Mouse (Mus musculus) ovary, postnatal 14 days (tissue): ENCODE data around the gene Fubp1.

Experiments used
- DNase-seq: peaks from one replicate; pipeline ENCODE4 v3.0.0; 2022; ENCODE audit warnings: low spot score

Gene Fubp1

GRCm38 (mm10) chr3:152277912-152278311 is 67.7 kb downstream of the Fubp1 start:
- DNase-seq: no peak

GRCm38 (mm10) chr3:152278431-152278830 is 68.2 kb downstream of the Fubp1 start:
- no peak for DNase-seq

GRCm38 (mm10) chr3:152282126-152282525 is 71.9 kb downstream of the Fubp1 start:
- DNase-seq: no peak

- DNase-seq: no peak
Measured at GRCm38 (mm10) chr3:152284306-152284705, 74.1 kb downstream of the Fubp1 start.

GRCm38 (mm10) chr3:152284759-152285158 is 74.5 kb downstream of the Fubp1 start:
- no peak for DNase-seq
